Mouse (Mus musculus) myocyte (in vitro differentiated cells): Measurements from ENCODE around the gene Lrrc10b. TPM values are rescaled to one million over a fixed set of nuclear protein-coding genes. Genes with fewer than 3 reads are reported as not detected.

ENCODE experiments used
- H3K27me3 ChIP-seq: one replicate; pipeline ENCODE4 v1.6.1; 2011; ENCODE audit not compliant: control insufficient read depth, insufficient read depth, insufficient read length
- H3K36me3 ChIP-seq: one replicate; pipeline ENCODE4 v1.6.1; 2011; ENCODE audit not compliant: control insufficient read depth, insufficient read depth
- H3K4me2 ChIP-seq: one replicate; pipeline ENCODE4 v1.6.1; 2011; ENCODE audit warnings: low read depth, control low read depth
- H3K4me3 ChIP-seq: one replicate; pipeline ENCODE4 v1.5.1; 2011; ENCODE audit warnings: mild to moderate bottlenecking, control low read depth, moderate library complexity
- H3K79me2 ChIP-seq: one replicate; pipeline ENCODE4 v1.6.1; 2011; ENCODE audit not compliant: control insufficient read depth, insufficient read depth
- H3ac ChIP-seq: one replicate; pipeline ENCODE4 v1.6.1; 2011; ENCODE audit not compliant: control insufficient read depth, insufficient read length
- CEBPB ChIP-seq: IDR thresholded peaks from 2 replicates; pipeline ENCODE4 v1.6.1; 2011; ENCODE audit warnings: mild to moderate bottlenecking, moderate library complexity; ENCODE audit not compliant: poor library complexity, insufficient read depth, severe bottlenecking
- E2F4 ChIP-seq: IDR thresholded peaks from one replicate; pipeline ENCODE4 v1.6.1; 2011; ENCODE audit warnings: mild to moderate bottlenecking, control low read depth, moderate library complexity; ENCODE audit not compliant: insufficient read depth
- MAX ChIP-seq: IDR thresholded peaks from one replicate; pipeline ENCODE4 v1.6.1; 2011; ENCODE audit warnings: low read depth, mild to moderate bottlenecking, control low read depth
- MYOD1 ChIP-seq, 3 experiments: IDR thresholded peaks; one replicate each; pipeline ENCODE4 v1.6.1; 2011; ENCODE audit warnings: control low read depth in 2 of 3, low read depth in 2 of 3, mild to moderate bottlenecking in 2 of 3, moderate library complexity in 1 of 3; ENCODE audit not compliant: insufficient read length in 2 of 3, control insufficient read depth in 1 of 3
- MYOG ChIP-seq, 3 experiments: IDR thresholded peaks; one replicate each; pipeline ENCODE4 v1.6.1; 2011; ENCODE audit warnings: control low read depth in 2 of 3, low read depth in 2 of 3, mild to moderate bottlenecking in 2 of 3; ENCODE audit not compliant: insufficient read length in 2 of 3, control insufficient read depth in 1 of 3, insufficient read depth in 1 of 3
- POLR2A ChIP-seq: IDR thresholded peaks from one replicate; pipeline ENCODE4 v1.6.1; 2011; ENCODE audit warnings: low read depth, mild to moderate bottlenecking, control low read depth, moderate library complexity; ENCODE audit not compliant: insufficient read length
- POLR2AphosphoS2 ChIP-seq: IDR thresholded peaks from one replicate; pipeline ENCODE4 v1.6.1; 2011; ENCODE audit warnings: low read depth, control low read depth; ENCODE audit not compliant: insufficient read length
- REST ChIP-seq: IDR thresholded peaks from one replicate; pipeline ENCODE4 v1.6.1; 2011; ENCODE audit warnings: mild to moderate bottlenecking, control low read depth, moderate library complexity; ENCODE audit not compliant: insufficient read depth, insufficient read length
- SRF ChIP-seq: IDR thresholded peaks from one replicate; pipeline ENCODE4 v1.6.1; 2011; ENCODE audit warnings: low read depth; ENCODE audit not compliant: control insufficient read depth, insufficient read length
- TCF12 ChIP-seq: IDR thresholded peaks from one replicate; pipeline ENCODE4 v1.6.1; 2011; ENCODE audit warnings: mild to moderate bottlenecking, control low read depth; ENCODE audit not compliant: poor library complexity, insufficient read depth, severe bottlenecking
- TCF3 ChIP-seq: IDR thresholded peaks from one replicate; pipeline ENCODE4 v1.6.1; 2011; ENCODE audit warnings: low read depth, control low read depth; ENCODE audit not compliant: insufficient read length
- USF1 ChIP-seq: IDR thresholded peaks from one replicate; pipeline ENCODE4 v1.6.1; 2011; ENCODE audit warnings: low read depth, mild to moderate bottlenecking, control low read depth, moderate library complexity
- polyA plus RNA-seq: library from polyadenylated mRNA; unstranded; fragments of >200 nt; fragmentation: generic; extraction: Trizol; gene quantifications from one replicate; pipeline ENCODE4 v1.2.1, GENCODE M21; 2012; ENCODE audit warnings: missing spikeins

Gene Lrrc10b
- polyA plus RNA-seq: 1.3 TPM

DNA sequence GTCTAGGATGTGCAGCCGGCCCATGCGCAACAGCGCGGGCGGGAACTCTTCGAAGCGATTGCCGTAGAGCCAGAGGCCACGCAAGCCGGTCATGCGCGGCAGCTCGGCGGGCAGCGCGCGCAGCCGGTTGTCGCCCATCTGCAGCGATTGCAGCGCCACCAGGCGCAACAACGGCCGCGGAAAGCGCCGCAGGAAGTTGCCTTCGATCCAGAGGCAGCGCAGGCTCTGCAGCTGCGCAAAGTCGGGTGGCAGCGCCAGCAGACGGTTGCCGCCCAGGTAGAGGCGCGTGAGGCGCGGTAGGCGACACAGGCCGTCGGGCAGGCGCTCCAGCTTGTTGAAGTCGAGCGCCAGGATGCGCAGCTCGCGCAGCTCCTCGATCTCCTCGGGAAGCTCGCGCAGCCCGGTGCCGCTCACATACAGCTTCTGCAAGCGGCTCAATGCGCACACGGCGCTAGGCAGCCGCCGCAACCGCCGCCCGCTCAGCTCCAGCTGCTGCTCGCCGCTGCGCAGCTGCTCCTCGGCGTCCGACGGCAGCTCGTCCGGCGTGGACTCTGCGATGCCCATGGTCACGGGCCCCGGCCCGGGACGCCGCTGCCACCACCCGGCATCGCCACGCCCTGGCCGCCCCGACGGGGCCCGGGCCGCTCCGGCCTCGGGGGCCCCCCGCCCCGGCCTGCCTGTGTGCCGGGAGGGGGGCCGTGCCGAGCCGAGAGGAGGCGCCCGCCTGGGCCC is at the start of gene Lrrc10b:
Lrrc10b (minus strand) TSS at position 722 of the 732 bp plus-strand sequence.
- Histone ChIP-seq H3K79me2 (no peaks in the 10 kb centered on the region), H3K27me3 (peaks cover 47% of the 10 kb centered on the region), H3K4me3 (no peak within 1 kb of the TSS), H3K36me3 (no peaks in the 10 kb centered on the region), H3ac (no peak within 1 kb of the TSS), H3K4me2 (peak within 1 kb of the TSS; percentile 50)
- no peak for TF ChIP-seq SRF
- no peak for TF ChIP-seq E2F4
- no peak for TF ChIP-seq REST
- TF ChIP-seq USF1: no peak
- TF ChIP-seq MAX: no peak
- TF ChIP-seq POLR2AphosphoS2: no peak
- TF ChIP-seq CEBPB: no peak
- TF ChIP-seq MYOG (IDR thresholded peaks at IDR 0.05; ENCODE audit: control insufficient read depth in 1 of 3, insufficient read depth in 1 of 3, insufficient read length in 2 of 3, low read depth in 2 of 3): peak in 2 of 3 experiments; percentile 39 to 58
- TF ChIP-seq TCF3: peak; percentile 51
- peak in 2 of 3 experiments; percentile 48 to 64 for TF ChIP-seq MYOD1 (IDR thresholded peaks at IDR 0.05; ENCODE audit: control insufficient read depth in 1 of 3, insufficient read length in 2 of 3, low read depth in 2 of 3)
- TF ChIP-seq TCF12: no peak
- no peak for TF ChIP-seq POLR2A

DNA sequence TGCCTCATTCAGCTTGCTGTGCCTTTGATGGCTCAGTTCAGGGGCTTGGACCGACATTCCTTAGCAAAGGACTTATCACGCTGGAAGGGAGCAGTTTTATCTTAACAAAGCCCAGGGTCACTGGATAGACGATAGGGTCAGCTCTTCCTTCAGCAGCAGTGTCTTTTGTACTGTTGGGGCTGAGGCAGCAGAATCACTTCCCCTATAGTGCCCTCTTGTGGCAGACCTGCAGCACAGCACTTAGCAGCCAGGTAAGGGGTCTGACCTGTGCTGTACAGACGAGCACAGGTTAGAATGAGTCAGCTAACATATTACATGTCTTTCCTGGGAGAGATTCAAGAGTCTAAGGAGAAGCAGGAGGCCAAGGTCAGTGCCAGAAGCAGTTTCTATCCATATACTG is 45.3 kb upstream of the Lrrc10b start:
- no peaks in the 10 kb centered on the region for H3K79me2 ChIP-seq
- H3ac ChIP-seq: no peak overlapping the region
- peaks cover 37% of the 10 kb centered on the region for H3K36me3 ChIP-seq
- TF ChIP-seq CEBPB (no peak), USF1 (no peak), MAX (no peak), TCF3 (no peak), POLR2A (no peak), TCF12 (no peak), POLR2AphosphoS2 (no peak), MYOD1 (IDR thresholded peaks at IDR 0.05; ENCODE audit: control insufficient read depth in 1 of 3, insufficient read length in 2 of 3, low read depth in 2 of 3) (no peak), SRF (no peak), REST (no peak), MYOG (IDR thresholded peaks at IDR 0.05; ENCODE audit: control insufficient read depth in 1 of 3, insufficient read depth in 1 of 3, insufficient read length in 2 of 3, low read depth in 2 of 3) (no peak), E2F4 (no peak)
- no peaks in the 10 kb centered on the region for H3K27me3 ChIP-seq
- H3K4me2 ChIP-seq: no peak overlapping the region
- H3K4me3 ChIP-seq: no peak overlapping the region

DNA sequence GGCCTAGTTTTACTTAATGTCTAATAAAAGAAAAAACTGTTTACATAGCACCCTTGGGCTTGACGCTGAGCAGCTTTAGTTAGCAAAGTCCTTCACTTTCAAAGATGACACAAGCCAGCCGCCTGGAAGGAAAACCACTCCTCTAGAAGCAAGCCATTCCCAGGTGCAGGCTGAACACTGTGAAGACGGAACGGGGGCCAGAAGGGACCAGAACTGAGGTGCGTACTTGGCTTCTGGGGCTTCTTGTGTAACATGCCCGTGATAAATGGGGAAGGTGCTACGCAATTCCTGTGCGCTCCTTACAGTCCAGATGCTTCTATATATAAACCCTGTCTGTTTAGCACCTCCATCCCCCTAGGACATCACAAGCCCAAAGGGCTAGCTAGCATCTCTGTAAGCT is 43.3 kb upstream of the Lrrc10b start:
- Histone ChIP-seq H3K27me3 (no peaks in the 10 kb centered on the region), H3K4me2 (no peak overlapping the region), H3ac (no peak overlapping the region), H3K4me3 (no peak overlapping the region), H3K36me3 (peaks cover 30% of the 10 kb centered on the region), H3K79me2 (no peaks in the 10 kb centered on the region)
- TF ChIP-seq REST: no peak
- TF ChIP-seq CEBPB: no peak
- no peak for TF ChIP-seq POLR2AphosphoS2
- no peak for TF ChIP-seq USF1
- no peak for TF ChIP-seq POLR2A
- no peak for TF ChIP-seq TCF12
- no peak for TF ChIP-seq MAX
- TF ChIP-seq E2F4: no peak
- no peak for TF ChIP-seq TCF3
- TF ChIP-seq MYOD1 (IDR thresholded peaks at IDR 0.05; ENCODE audit: control insufficient read depth in 1 of 3, insufficient read length in 2 of 3, low read depth in 2 of 3): no peak
- no peak for TF ChIP-seq SRF
- no peak for TF ChIP-seq MYOG (IDR thresholded peaks at IDR 0.05; ENCODE audit: control insufficient read depth in 1 of 3, insufficient read depth in 1 of 3, insufficient read length in 2 of 3, low read depth in 2 of 3)

DNA sequence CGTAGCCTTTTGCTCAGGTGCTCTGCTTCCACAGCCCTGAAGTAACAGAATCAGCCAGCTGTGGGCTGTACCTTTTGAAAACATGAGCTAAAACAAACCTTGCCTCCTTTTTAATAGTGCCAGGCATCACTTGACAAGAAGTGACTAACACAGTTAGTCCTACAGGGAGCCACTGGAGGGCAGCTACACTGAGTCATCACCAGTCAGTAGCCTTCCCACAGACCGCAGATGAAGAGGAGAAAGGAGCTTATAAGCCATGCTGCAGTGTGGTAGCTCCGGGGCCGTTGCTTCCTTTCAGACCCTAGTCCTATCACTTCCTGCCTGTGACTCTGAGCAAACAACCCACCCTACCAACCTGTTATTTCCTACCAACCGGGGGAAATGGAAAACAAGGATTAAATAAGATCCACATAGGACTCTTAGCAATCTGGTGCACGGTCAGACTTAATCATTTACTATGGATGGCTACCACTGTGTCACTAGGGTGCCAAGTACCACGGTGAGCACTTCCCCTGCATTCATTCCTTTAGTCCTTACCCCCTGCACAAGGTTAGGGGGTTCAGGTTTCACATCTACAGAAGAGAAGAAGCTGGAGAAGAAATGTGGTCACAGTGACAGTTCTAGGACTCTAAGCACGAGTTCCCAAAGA is 40.4 kb upstream of the Lrrc10b start:
- peak overlapping the region; percentile 82 for H3K4me2 ChIP-seq
- no peaks in the 10 kb centered on the region for H3K27me3 ChIP-seq
- TF ChIP-seq TCF12 (no peak), POLR2A (no peak)
- H3K4me3 ChIP-seq: no peak overlapping the region
- H3ac ChIP-seq: no peak overlapping the region
- H3K36me3 ChIP-seq: peaks cover 18% of the 10 kb centered on the region
- H3K79me2 ChIP-seq: no peaks in the 10 kb centered on the region

DNA sequence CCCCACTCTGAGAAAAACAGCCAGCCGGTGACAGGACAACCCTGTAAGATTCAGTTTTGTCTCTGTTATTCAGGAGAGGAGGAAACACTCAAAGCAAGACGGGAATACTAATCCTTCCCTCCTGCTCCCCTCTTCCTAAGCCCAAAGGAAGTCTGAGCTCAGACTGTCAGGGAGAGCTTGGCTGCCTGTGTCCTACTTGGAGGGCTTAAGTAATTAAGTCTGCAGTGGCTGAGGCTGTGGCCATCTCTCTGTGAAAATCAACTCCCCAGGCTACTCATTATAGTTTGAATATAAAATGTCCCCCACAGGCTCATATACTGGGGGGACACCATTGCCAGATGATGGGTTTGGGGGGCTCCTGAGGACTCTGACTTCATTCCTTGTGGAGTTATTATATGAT is 39.7 kb upstream of the Lrrc10b start:
- Histone ChIP-seq H3K4me3 (no peak overlapping the region), H3K4me2 (peak overlapping the region; percentile 35), H3K36me3 (peaks cover 12% of the 10 kb centered on the region), H3ac (no peak overlapping the region), H3K27me3 (no peaks in the 10 kb centered on the region), H3K79me2 (no peaks in the 10 kb centered on the region)
- no peak for TF ChIP-seq TCF12
- no peak for TF ChIP-seq REST
- no peak for TF ChIP-seq POLR2A
- TF ChIP-seq USF1: no peak
- no peak for TF ChIP-seq MAX
- TF ChIP-seq POLR2AphosphoS2: no peak
